In genomic region chr10:30788340-30788721, GRCm38 (mm10) we compare ENCODE assay signal across 1 mouse cellular context.
TF ChIP-seq lines count a peak whose summit lies in the region.

No protein-coding gene starts in this region.

TF ChIP-seq in MEL, 35 proteins besides CTCF, POLR2A, EP300 and RAD21 (continued from another document):
- no peak for TF ChIP-seq NRF1 (IDR thresholded peaks at IDR 0.05; ENCODE audit: insufficient read depth, low read depth, low read length, poor library complexity, severe bottlenecking)
- no peak for TF ChIP-seq ETS1 (IDR thresholded peaks at IDR 0.05; ENCODE audit: low read depth, low read length)
- no peak for TF ChIP-seq UBTF (IDR thresholded peaks at IDR 0.05; ENCODE audit: borderline replicate concordance, insufficient read depth, low read depth, low read length)
- no peak for TF ChIP-seq SIN3A (IDR thresholded peaks at IDR 0.05; ENCODE audit: low read length)
